Mouse (Mus musculus) ES-Bruce4 (cell line): ENCODE data around the gene Tnfsfm13.
A peak's percentile ranks its signal among the peaks of the same experiment; 100 is the strongest.

Source experiments
- CTCF ChIP-seq: IDR thresholded peaks from one replicate; pipeline ENCODE4 v1.8.1; 2011; ENCODE audit warnings: low read depth, low read length
- EP300 ChIP-seq: IDR thresholded peaks from 2 replicates; pipeline ENCODE4 v1.6.1; 2011; ENCODE audit warnings: low read depth, low read length; ENCODE audit not compliant: insufficient read depth
- POLR2A ChIP-seq: IDR thresholded peaks from one replicate; pipeline ENCODE4 v1.8.1; 2011; ENCODE audit warnings: low read length; ENCODE audit not compliant: insufficient read depth

DNA sequence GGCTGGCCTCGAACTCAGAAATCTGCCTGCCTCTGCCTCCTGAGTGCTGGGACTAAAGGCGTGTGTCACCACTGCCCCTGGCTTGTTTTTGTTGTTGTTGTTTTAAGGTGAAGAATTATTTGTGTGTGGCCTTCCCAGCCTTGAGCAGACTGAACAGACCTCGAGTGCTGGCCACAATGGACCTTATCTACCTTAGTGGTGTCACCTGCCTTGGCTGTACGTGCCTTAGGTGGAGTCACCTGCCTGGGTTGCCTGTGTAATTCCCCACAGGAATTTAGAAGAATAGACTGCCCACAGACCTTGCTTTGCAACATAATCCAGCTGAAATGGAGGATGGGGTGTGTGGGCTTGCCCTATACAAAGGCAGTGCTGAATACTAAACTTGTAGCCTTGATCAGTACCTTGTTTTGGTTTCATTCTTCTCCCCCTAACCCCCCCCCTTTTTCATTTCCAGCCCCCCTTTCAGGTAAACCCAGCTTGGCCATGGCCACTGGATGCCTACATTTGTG lies 12.0 kb upstream of the Tnfsfm13 start:
- TF ChIP-seq CTCF (no peak), EP300 (peak; percentile 99), POLR2A (no peak)
